Mouse (Mus musculus) erythroblast, adult 5-6 weeks (primary cell): ENCODE data around the gene Sorbs1. TPM values are rescaled to one million over a fixed set of nuclear protein-coding genes. Genes with fewer than 3 reads are reported as not detected.

Experiments used
- ATAC-seq: replicated peaks from 2 replicates; pipeline ENCODE4 v1.8.0; 2016; ENCODE audit warnings: moderate number of reproducible peaks, mild to moderate bottlenecking, moderate TSS enrichment, inconsistent platforms; ENCODE audit not compliant: poor library complexity, low FRiP score, severe bottlenecking
- total RNA-seq, 2 experiments: library from RNA; stranded (forward) in 1 of 2; stranded (reverse) in 1 of 2; fragments of 150-400 nt in 1 of 2; fragments of 200-764, 138-1000 nt in 1 of 2; gene quantifications; 2 replicates each; pipeline versions ENCODE4 v1.2.3 to v1.2.4; 2015 to 2017; ENCODE audit warnings: low replicate concordance in 2 of 2

Sorbs1 gene
- total RNA-seq, 2 experiments from 2014 or later = 41.5 to 46.2 TPM

GRCm38 (mm10) chr19:40451307-40451706, 62.3 kb downstream of the Sorbs1 start:
- ATAC-seq = no peak

- ATAC-seq = no peak
Measured at GRCm38 (mm10) chr19:40446525-40446924, 67.1 kb downstream of the Sorbs1 start.

DNA sequence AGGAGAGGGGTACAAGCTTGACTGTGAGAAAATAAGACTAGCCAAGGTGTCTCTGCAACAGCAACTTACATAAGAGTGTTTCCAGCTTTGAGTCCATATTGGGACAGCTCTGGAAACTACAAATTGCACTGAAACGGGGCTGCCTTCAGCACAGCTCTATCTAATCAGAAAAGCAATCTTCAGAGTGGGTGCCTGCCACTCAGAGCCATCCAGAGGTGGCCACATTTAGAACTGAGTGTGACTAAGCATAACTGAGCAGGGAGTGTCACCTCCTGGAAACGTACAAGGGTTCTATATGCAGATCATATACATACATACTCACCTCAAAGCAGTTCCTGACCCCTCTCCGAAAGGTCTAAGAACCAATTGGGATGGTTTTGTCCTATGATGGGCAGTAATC, 71.2 kb downstream of the Sorbs1 start:
- ATAC-seq = peak; percentile 72; the same call in 1 of the 2 replicates

- ATAC-seq = no peak
Measured at GRCm38 (mm10) chr19:40440951-40441350, 72.6 kb downstream of the Sorbs1 start.

- ATAC-seq = no peak
Measured at GRCm38 (mm10) chr19:40438907-40439306, 74.7 kb downstream of the Sorbs1 start.

- ATAC-seq = no peak
Measured at GRCm38 (mm10) chr19:40437651-40438068, 75.9 kb downstream of the Sorbs1 start.

DNA sequence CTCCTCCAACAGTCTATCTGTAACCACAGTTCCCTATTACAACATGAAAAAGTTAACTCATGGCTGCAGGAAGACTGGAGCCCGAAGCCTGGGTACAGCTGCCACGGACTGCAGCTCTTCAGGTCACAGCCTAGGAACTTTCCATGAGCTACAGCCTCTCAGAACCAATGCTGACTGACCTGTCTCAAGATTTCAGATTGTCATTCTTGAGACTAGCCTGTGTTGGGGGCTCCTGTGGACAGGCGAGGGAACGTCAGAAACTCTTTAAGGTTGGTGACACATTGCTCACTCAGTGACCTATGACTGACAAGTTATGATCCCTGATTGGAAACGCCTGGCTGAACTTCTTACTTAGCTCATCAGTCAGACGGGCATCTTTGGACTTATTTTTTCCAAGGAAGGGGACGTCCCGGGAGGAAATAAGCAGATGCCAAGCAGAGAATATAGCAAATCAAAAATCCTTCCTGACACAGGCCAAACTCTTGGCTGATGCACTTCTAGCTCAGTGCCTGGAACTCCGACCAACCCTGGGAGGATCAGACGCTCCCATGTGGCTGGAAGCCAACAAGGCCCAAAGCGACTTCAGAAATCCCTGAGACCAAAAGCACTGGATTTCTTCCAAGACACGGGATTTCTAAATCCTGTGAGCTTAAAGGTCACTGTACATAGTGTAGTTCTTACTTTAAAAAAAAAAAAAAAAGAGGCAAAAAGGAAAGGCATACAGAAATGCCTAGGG, 76.9 kb downstream of the Sorbs1 start:
- no peak for ATAC-seq

DNA sequence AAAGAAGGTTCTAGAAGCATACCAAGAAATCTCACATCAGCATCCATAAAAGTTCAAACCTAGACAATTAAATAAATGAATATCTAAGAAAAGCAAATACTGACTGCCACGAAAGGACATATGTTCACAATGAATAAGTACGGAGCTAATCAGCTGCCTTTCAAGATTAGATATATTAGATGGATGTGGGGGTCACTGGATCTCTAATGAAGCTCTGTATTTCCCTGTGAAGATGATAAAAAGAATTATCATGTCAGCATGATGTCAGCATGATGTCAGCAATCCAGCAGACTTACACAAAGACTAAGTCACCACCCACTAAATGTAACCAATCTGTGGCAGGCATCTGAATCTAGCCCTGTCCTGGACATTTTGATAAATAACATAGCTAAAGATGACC, 77.8 kb downstream of the Sorbs1 start:
- no peak for ATAC-seq

DNA sequence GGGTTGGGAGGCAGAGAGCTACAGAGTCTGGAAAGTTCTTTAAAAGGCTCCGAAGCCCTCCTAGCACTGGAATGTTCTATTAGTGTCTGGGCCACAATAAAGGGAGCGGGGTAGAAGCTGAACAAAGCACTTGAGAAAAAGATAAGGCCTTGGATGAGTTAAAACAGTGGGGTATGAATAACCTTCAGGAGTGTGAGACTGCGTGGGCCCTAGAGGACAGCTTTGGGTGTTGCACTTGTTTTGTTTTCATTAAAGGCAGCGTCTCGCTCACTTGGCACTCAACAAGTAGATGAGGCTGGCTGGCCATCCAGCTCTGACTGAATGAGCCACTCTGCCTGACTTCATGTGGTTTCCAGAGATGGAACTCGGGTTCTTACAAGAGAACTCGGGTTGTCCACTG, 78.5 kb downstream of the Sorbs1 start:
- no peak for ATAC-seq

DNA sequence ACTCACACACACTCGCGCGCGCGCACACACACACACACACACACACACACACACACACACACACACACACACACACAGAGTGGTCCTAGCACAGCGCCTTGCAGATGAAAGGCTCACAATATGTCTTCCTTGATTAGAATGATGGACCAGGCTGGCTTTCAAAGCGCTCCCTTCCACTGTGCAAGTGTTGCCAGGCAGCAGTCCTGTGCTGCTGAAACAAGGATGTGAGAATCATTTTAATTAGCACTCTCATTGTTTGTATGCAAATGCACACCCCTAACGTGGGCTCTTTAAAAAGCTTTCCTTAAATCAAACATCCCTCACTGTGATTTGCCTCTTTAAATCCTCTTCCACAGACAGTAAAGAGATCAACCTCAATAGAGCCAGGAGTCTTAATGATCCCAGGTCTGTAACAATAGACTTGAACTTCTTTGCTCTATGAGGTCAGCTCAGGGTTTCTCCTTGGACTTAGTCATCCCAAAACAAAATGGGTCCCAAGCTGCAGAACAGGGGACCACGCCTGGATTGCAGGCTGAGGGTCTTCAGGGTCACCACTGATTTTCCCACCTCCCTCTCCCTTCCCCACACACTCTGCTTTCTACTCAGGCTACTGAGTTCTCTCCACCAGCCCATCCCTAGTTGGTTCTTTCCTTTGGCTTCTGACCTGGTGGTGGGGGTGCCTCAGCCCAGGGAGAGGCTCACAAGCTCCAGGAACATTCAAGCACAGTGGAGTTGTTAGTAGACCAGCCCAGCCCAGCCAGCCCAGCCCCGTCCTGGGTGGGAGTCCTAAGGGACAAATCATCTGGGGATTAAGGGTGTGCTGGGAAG, 79.3 kb downstream of the Sorbs1 start:
- ATAC-seq = no peak

DNA sequence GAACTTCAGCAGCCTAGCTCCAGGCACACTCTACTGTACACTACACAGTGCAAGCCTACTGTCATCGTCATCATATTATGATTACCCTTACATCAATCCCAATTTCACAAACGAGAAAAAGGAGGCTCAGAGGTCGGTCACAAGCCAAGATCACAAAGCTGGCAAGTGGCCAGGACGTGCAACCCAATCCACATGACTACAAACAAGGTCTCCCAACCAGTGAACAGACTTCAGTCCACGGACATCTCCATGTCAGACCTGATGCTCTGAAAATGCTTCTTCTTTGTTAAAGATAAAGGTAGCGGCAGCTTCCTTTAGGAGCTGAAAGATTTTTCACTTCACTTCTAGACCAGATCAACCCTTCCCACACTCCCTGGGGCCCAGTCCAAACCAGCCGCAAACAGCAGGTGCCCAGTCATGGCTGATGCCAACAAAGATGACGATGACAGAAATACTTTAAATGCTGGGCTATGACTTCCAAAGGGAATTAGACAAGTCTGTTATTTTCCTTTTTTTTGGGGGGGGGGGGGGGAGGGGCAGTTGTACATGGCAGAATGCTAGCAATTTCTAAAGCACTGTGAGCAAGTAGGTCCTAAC, 80.2 kb downstream of the Sorbs1 start:
- ATAC-seq = no peak

GRCm38 (mm10) chr19:40431969-40432368, 81.6 kb downstream of the Sorbs1 start:
- no peak for ATAC-seq

- ATAC-seq = no peak
Measured at GRCm38 (mm10) chr19:40429572-40429971, 84.0 kb downstream of the Sorbs1 start.

DNA sequence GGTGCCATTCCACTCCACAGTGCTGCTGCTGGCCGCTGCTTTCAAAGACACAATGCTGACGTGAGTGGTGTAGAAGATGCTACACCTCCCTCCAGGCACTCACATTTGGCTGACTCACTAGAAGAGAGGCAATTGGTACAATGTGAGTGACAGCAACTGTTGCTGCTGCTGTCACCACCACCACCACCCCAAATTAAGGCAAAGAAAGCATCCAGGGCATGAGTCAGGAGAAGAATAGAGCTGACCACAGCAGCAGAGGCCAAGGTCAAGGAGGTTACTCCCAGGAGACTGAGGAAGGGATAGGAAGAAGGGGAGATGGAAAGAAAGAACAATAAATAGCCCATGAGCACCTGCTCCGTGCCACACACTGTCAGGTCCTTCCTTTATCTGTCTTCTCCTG, 84.4 kb downstream of the Sorbs1 start:
- no peak for ATAC-seq

DNA sequence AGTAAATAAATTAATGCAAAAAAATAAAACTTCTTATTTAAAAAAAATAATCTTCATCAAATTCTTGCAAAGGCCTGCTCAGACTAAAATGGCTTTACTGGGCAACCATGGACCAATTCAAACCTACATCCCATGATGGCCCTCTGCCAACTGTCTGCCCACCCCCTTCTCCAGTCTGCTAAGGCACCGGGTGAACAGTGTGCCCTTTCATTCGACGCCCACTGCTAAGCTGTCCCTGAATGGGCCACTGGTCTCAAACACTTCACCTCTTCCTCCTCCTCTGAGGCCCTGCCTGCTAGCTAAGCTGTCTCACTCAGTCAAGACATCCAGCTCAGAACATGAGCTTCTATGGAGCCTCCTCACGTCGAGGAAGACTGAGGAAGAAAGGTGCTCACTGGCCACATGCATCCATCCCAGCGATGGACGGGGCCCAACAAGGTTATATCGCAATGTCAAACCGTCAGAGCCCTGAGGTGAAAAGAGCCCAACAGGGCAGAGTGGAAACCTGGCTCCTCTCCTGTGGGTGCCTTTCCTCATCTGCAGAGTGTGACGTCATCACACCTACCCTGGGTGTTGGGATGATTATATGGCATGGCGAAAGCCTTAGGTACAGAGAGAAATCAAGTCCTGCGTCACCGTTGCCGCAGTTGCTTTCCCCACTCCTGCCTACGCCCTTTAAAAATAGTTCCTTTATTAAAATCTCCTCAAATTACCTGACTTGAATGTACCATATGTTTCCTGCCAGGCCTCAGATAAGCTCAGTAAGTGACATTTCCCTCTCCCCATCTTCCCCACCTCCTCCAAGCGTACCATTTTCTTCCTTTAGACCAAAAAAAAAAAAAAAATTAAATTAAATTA, 87.2 kb downstream of the Sorbs1 start:
- no peak for ATAC-seq

- ATAC-seq = no peak
Measured at GRCm38 (mm10) chr19:40425326-40425725, 88.3 kb downstream of the Sorbs1 start.

DNA sequence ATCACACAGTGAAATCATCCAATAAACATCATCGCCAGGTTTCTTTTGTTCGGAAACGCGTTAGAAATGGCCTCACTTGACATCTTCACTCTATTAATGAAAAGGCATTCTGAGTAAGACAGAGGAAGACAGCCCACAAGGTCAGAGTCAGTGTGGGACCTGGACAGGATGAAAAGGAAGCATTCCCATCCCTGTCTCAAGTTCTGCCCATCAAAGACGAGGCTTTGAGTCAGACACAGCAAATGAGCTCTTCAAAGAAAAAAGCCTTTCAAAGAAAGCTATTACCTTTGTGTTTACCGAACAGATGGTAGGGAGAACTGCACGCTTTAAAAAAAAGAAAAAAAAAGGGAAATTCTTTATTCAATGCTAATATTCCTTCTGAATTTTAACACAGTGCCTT, 92.5 kb downstream of the Sorbs1 start:
- ATAC-seq = no peak

DNA sequence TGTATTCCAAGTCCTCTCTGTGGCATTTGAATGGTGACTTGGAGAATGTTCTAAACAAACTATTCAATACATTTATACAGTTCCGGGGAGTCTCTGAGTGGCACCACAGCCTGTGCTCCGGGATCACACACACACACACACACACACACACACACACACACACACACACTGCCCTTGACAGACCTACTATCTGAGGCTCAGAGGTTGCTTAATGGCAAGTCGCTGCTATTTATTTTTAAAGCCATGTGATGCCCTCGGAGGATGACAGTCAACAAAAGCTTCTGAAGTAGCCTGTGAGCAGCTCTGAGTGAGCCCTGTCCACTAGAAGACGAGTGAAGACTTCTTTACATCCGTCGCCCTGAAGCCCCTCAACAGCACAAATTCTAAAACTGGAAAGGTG, 94.3 kb downstream of the Sorbs1 start:
- no peak for ATAC-seq

DNA sequence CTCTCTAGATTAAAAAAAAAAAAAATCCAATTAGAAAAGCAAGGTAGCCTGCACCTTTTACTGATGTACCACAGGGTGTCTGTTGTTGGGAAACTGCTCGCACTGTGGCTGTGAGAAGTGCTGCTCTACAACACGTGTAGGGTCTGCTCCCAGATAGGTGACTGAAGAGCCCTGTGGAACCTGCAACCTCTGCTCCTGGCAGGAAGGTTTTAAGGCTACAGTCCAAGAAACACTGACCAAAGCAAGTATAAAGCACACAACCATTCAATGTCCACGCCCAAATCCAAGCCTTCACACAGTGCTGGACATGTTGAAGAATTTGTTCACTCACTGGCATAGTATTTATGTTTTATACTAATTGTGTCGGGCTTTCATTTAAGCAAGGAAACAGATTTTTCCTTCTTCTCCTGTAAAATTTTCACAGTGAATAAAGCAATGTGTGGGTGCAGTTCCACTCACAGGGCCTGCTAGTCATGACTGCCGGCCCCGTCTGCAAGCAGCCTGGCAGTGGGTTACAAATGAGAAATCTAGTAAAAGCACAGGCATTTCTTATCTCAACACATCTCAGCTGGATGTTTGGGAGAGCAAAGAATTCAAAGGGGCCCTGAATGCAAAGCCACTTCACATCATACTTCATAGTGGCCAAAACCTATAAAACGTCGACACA, 96.3 kb downstream of the Sorbs1 start:
- ATAC-seq = no peak
